ENCODE assay signal across 11 mouse cellular contexts in genomic region chr12:113011702-113012360, GRCm38 (mm10). TPM values are rescaled to one million over a fixed set of nuclear protein-coding genes. Genes with fewer than 3 reads are reported as not detected.
A peak's percentile ranks its signal among the peaks of the same experiment; 100 is the strongest.
DNase-seq lines count a peak whose midpoint lies in the region; ATAC-seq and TF ChIP-seq lines count a peak whose summit lies in the region.
"Had no signal": no experiment of that assay in that cellular context is flagged by ENCODE, and none has a peak within 500 bp of the region (broad histone marks: within the 10 kb centered on the region; RNA-seq: fewer than 3 reads in every experiment).

No protein-coding gene starts in this region.

- DNase-seq in cerebellum, postnatal 14 days: peak; percentile 64 to 78
- peak; percentile 17 for DNase-seq in lung, embryonic 14.5 days
- DNase-seq in lung, adult 2 months: no peak
- peak; percentile 54 for DNase-seq in kidney, adult 9 months
- no peak for DNase-seq in thymus, postnatal 36 days

- H3K27me3 ChIP-seq in lung, embryonic 14.5 days (ENCODE audit: insufficient read depth, low read length): no peaks in the 10 kb centered on the region
- H3K27me3 ChIP-seq in stomach, embryonic 15.5 days (replicated peaks): no peaks in the 10 kb centered on the region
- H3K27me3 ChIP-seq: limb, embryonic 15.5 days had no signal

- H3K36me3 ChIP-seq in lung, embryonic 14.5 days (ENCODE audit: insufficient read depth): no peaks in the 10 kb centered on the region
- H3K36me3 ChIP-seq in stomach, embryonic 15.5 days: no peaks in the 10 kb centered on the region
- H3K36me3 ChIP-seq: limb, embryonic 15.5 days had no signal

- TF ChIP-seq CTCF in lung, embryonic 14.5 days (IDR thresholded peaks at IDR 0.05; ENCODE audit: low read depth): no peak
- no peak for TF ChIP-seq CTCF in lung, adult 2 months (IDR thresholded peaks at IDR 0.05; ENCODE audit: insufficient read depth, low read length)

- no peak overlapping the region for H3K4me2 ChIP-seq in lung, embryonic 14.5 days
- H3K4me2 ChIP-seq in stomach, embryonic 15.5 days: no peak overlapping the region
- H3K4me2 ChIP-seq: limb, embryonic 15.5 days had no signal

- H3K27ac ChIP-seq in lung, embryonic 14.5 days (ENCODE audit: low read depth): no peak overlapping the region
- H3K27ac ChIP-seq in stomach, embryonic 15.5 days: peak overlapping the region; percentile 35; the same call in 1 of the 2 replicates

- no peak overlapping the region for H3K9ac ChIP-seq in lung, embryonic 14.5 days
- H3K9ac ChIP-seq in stomach, embryonic 15.5 days: no peak overlapping the region
- H3K9ac ChIP-seq: limb, embryonic 15.5 days had no signal

- H3K4me1 ChIP-seq in lung, embryonic 14.5 days (ENCODE audit: insufficient read depth): peaks cover 12% of the 10 kb centered on the region; the same call in 1 of the 2 replicates
- peaks cover 19% of the 10 kb centered on the region for H3K4me1 ChIP-seq in lung, adult 2 months (ENCODE audit: control insufficient read depth, insufficient read depth, low read length)
- H3K4me1 ChIP-seq in stomach, embryonic 15.5 days: peaks cover 24% of the 10 kb centered on the region

- ATAC-seq in cerebellum, adult (ENCODE audit: insufficient number of reproducible peaks, low FRiP score, low TSS enrichment): no peak
- no peak for ATAC-seq in lung, embryonic 14.5 days (ENCODE audit: insufficient read depth)
- no peak for ATAC-seq in stomach, embryonic 15.5 days (ENCODE audit: insufficient read depth, low FRiP score, low read depth)
- no peak for ATAC-seq in megakaryocyte progenitor cell, adult 5-6 weeks (replicated peaks; ENCODE audit: poor library complexity)
- ATAC-seq: CD4-positive, CD25-positive, alpha-beta regulatory T cell, adult 4 months had no signal

- TF ChIP-seq POLR2A in lung, adult 2 months (IDR thresholded peaks at IDR 0.05; ENCODE audit: borderline replicate concordance, extremely low read depth, low read depth, low read length): no peak

- no peak overlapping the region for H3K4me3 ChIP-seq in lung, embryonic 14.5 days (ENCODE audit: low read depth, low read length)
- H3K4me3 ChIP-seq in lung, adult 2 months (replicated peaks; ENCODE audit: extremely low read depth, low read depth, low read length): no peak overlapping the region
- no peak overlapping the region for H3K4me3 ChIP-seq in stomach, embryonic 15.5 days (replicated peaks)
- H3K4me3 ChIP-seq: erythroblast, embryonic 14.5 days; limb, embryonic 15.5 days had no signal

- no peaks in the 10 kb centered on the region for H3K9me3 ChIP-seq in lung, embryonic 14.5 days (ENCODE audit: low read depth, low read length)
- no peaks in the 10 kb centered on the region for H3K9me3 ChIP-seq in stomach, embryonic 15.5 days
- H3K9me3 ChIP-seq: limb, embryonic 15.5 days had no signal

- 78% methylated on average over 6 of the region's 6 CpGs for WGBS in lung, embryonic 14.5 days
- 37% methylated on average over 6 of the region's 6 CpGs for WGBS in lung, adult 2 months
- WGBS in stomach, embryonic 15.5 days: 80% methylated on average over 6 of the region's 6 CpGs

RNA-seq across cellular contexts. Expression of gene Pacs2, which starts 2.5 kb away (rescaled TPM):
- polyA plus RNA-seq in lung, embryonic 14.5 days (2014; fragmentation: Nextera tagmentation; extraction: Ambion mirVana): 12.3 and 15.6 TPM in 2 replicates
- polyA plus RNA-seq in lung, adult 2 months (2012; rRNA removed): 51.8 and 54.8 TPM in 2 replicates
- polyA plus RNA-seq in stomach, embryonic 15.5 days (2015; fragmentation: Nextera tagmentation; extraction: Ambion mirVana): 12.1 and 13.7 TPM in 2 replicates
- 16.2 and 16.8 TPM in 2 replicates for total RNA-seq in megakaryocyte progenitor cell, adult 5-6 weeks (2015)
- total RNA-seq in megakaryocyte progenitor cell, adult 5-6 weeks (2017): 9.2 and 10.0 TPM in 2 replicates

RNA-seq across cellular contexts. Expression of gene Brf1, which starts 11.3 kb away (rescaled TPM):
- polyA plus RNA-seq in lung, embryonic 14.5 days (2014; fragmentation: Nextera tagmentation; extraction: Ambion mirVana): 61.7 and 65.9 TPM in 2 replicates
- 83.3 and 131 TPM in 2 replicates for polyA plus RNA-seq in lung, adult 2 months (2012; rRNA removed)
- 55.9 and 59.7 TPM in 2 replicates for polyA plus RNA-seq in stomach, embryonic 15.5 days (2015; fragmentation: Nextera tagmentation; extraction: Ambion mirVana)
- 24.0 and 29.3 TPM in 2 replicates for total RNA-seq in megakaryocyte progenitor cell, adult 5-6 weeks (2015)
- total RNA-seq in megakaryocyte progenitor cell, adult 5-6 weeks (2017): 27.2 and 39.0 TPM in 2 replicates

RNA-seq across cellular contexts. Expression of gene Btbd6, which starts 35.5 kb away (rescaled TPM):
- polyA plus RNA-seq in lung, embryonic 14.5 days (2014; fragmentation: Nextera tagmentation; extraction: Ambion mirVana): 26.4 and 26.7 TPM in 2 replicates
- polyA plus RNA-seq in lung, adult 2 months (2012; rRNA removed): 48.4 and 72.3 TPM in 2 replicates
- polyA plus RNA-seq in stomach, embryonic 15.5 days (2015; fragmentation: Nextera tagmentation; extraction: Ambion mirVana): 21.9 and 22.2 TPM in 2 replicates
- 7.7 and 9.5 TPM in 2 replicates for total RNA-seq in megakaryocyte progenitor cell, adult 5-6 weeks (2015)
- total RNA-seq in megakaryocyte progenitor cell, adult 5-6 weeks (2017): 5.2 and 6.4 TPM in 2 replicates

Comparison
In these comparisons a context has a peak if more than half of its experiments do, and no peak if none do; other contexts are left out.
1. DNase-seq: peak in cerebellum, postnatal 14 days (2 of 2), lung, embryonic 14.5 days (single experiment) and kidney, adult 9 months (single experiment); none in lung, adult 2 months (single experiment) and thymus, postnatal 36 days (0 of 2).